Mouse (Mus musculus) adrenal gland, adult (tissue): ENCODE measurements at regions not wholly inside any gene's neighbourhood (a gene's known extent, or its start where the extent isn't known, plus 50 kb on each side); places are given as distances from the start of the nearest gene placed in this dataset.

Experiments used
- DNase-seq, 2 experiments: peaks; one replicate each; pipeline ENCODE4 v3.0.0; 2022 to 2023; ENCODE audit warnings: low spot score in 1 of 2; ENCODE audit not compliant: inconsistent age in 2 of 2

- no peak for DNase-seq
Observed at GRCm38 (mm10) chr10:37335148-37335547, 196.4 kb upstream of the Marcks start.

GRCm38 (mm10) chr10:37326168-37326534 is 187.4 kb upstream of the Marcks start:
- DNase-seq: no peak

- DNase-seq: no peak
Observed at GRCm38 (mm10) chr10:37325514-37326167, 186.9 kb upstream of the Marcks start.

- no peak for DNase-seq
Observed at GRCm38 (mm10) chr10:37323689-37324088, 185.0 kb upstream of the Marcks start.

- DNase-seq: no peak
Observed at GRCm38 (mm10) chr10:37322809-37323208, 184.1 kb upstream of the Marcks start.

- no peak for DNase-seq
Observed at GRCm38 (mm10) chr10:37322310-37322709, 183.6 kb upstream of the Marcks start.

GRCm38 (mm10) chr10:37321171-37321570 is 182.5 kb upstream of the Marcks start:
- DNase-seq: peak in 1 of 2 experiments; percentile 33

- no peak for DNase-seq
Observed at GRCm38 (mm10) chr10:37319746-37320430, 181.2 kb upstream of the Marcks start.

- DNase-seq: no peak
Observed at GRCm38 (mm10) chr10:37316701-37317100, 178.0 kb upstream of the Marcks start.

- DNase-seq: no peak
Observed at GRCm38 (mm10) chr10:37315804-37316203, 177.1 kb upstream of the Marcks start.

- DNase-seq: peak; percentile 26 to 68
Observed at GRCm38 (mm10) chr10:37314746-37315430, 176.2 kb upstream of the Marcks start.

GRCm38 (mm10) chr10:37313461-37313860 is 174.7 kb upstream of the Marcks start:
- no peak for DNase-seq

GRCm38 (mm10) chr10:37310266-37310945 is 171.7 kb upstream of the Marcks start:
- DNase-seq: no peak

GRCm38 (mm10) chr10:37304656-37305055 is 165.9 kb upstream of the Marcks start:
- no peak for DNase-seq

- no peak for DNase-seq
Observed at GRCm38 (mm10) chr10:37300181-37300889, 161.6 kb upstream of the Marcks start.

- no peak for DNase-seq
Observed at GRCm38 (mm10) chr10:37298689-37299421, 160.1 kb upstream of the Marcks start.

GRCm38 (mm10) chr10:37294231-37294630 is 155.5 kb upstream of the Marcks start:
- no peak for DNase-seq

GRCm38 (mm10) chr10:37293292-37293691 is 154.6 kb upstream of the Marcks start:
- DNase-seq: no peak

GRCm38 (mm10) chr10:37291639-37292495 is 153.1 kb upstream of the Marcks start:
- DNase-seq: peak; percentile 9 to 44
